Mouse (Mus musculus) T-helper 1 cell (primary cell): Measurements from ENCODE around the gene Plxna2.

Experiments
- in situ Hi-C: fragments of 300-600 bp; cut with MboI, MseI; formaldehyde crosslinking; loops from one replicate; pipeline ENCODE4 v1.15.1; 2025; ENCODE audit warnings: high pct_unique_total_duplicates

Plxna2 gene

DNA sequence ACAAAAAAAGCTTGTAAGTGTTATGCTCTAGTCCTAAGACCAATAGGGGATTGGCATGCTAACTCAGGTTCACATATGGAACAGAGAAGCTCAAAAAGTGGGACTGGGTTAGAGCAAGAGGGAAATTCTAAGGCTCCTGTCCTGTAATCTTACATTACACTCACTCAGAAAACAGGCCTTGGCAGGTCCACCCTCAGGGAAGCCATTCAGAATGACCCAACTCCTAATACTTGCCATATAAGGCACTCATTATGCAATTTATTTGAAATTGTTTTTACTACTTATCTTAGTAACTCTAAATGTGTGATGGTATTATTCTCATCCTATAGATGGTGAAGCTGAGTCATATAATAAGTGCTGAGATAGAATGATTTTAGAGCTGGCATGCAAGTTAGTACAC, 146.9 kb downstream of the Plxna2 start:
- in situ Hi-C loops: no loop called here

DNA sequence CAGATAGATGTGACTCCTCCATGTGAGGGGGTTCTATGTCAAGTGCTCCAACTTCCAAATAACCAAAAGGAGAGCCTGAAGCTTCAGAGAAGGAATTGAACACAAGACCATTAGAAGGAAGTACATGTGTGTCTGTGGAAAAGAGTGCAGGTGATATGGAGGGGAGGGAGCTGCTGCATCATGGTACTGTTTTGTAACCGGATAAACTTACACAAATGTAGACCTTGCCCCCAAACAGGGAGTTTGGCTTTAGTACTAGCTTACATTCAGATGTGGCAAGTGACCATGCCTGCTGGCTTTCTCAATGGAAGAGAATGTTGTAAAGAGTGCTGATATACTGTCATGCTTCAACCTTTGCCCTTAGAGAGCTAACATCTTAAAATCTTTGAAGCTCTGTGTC, 150.8 kb downstream of the Plxna2 start:
- in situ Hi-C loops: no loop called here

DNA sequence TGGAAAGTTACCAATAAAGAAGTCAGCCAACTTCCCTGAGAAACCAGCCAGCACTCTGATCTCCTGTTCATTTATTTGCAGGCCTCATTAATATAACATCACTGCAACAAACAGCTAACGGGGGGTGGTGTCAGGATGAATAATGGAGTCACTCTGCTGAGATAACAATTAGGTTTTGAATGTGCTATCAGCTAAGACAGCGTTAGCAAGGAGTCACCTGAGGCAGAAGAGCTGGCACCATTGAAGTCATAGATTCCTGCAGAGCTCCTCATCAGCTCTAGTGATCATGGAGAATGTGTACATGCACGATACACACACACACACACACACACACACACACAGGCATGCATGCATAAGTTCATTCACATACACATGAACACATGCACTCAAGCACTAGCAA, 154.0 kb downstream of the Plxna2 start:
- in situ Hi-C loops: no loop called here

DNA sequence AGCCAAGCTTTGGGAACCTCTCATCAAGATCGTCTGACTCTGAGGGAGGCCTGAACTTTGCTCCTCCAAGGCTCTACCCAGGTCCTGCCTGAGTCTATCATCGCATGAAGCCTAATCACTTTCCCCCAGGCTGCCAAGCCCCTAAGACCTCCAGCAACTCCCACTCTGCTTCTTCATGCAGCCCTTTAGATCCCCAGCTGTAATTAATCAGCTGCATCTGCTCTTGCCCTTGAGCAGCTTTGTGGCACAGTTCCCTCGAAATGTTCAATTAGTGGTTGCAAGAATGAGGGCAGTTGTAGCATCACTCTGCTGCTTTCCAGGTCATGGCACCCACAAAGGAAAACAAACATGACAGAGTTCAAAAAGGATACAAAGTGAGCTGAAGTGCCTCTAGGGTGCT, 155.9 kb downstream of the Plxna2 start:
- in situ Hi-C loops: no loop called here

DNA sequence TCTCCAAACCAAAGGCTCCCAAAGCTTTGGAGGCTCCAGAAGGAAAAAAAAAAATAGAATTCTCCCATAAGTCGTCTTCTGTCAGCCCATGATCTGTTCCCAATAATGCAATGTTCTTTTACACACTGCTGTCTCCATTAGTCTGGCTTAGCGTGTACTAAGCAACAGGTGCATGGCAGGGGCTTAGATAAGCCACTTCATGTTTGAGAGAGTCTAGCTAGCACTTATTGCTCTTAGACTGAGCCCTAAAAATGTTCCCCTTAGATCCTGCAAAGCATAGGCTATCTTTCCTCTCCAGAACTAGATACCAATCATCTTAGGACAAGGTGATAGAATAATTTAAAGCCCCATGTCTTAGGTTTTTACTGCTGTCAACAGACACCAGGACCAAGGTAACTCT, 156.3 kb downstream of the Plxna2 start:
- in situ Hi-C loops: no loop called here

DNA sequence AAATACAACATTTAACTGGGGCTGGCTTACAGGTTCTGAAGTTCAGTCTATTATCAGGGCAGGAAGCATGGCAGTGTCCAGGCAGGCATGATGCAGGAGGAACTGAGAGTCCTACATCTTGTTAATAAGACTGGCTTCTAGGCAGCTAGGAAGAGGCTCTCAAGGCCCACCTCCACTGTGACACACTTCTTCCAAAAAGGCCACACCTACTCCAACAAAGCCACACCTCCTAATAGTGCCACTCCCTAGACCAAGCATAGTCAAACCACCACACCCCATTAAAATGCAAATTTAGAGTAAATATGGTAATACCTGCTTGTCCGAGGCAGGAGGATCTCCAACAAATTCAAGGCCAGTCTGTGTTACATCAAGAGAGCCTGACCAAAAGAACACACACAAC, 156.7 kb downstream of the Plxna2 start:
- in situ Hi-C loops: no loop called here

DNA sequence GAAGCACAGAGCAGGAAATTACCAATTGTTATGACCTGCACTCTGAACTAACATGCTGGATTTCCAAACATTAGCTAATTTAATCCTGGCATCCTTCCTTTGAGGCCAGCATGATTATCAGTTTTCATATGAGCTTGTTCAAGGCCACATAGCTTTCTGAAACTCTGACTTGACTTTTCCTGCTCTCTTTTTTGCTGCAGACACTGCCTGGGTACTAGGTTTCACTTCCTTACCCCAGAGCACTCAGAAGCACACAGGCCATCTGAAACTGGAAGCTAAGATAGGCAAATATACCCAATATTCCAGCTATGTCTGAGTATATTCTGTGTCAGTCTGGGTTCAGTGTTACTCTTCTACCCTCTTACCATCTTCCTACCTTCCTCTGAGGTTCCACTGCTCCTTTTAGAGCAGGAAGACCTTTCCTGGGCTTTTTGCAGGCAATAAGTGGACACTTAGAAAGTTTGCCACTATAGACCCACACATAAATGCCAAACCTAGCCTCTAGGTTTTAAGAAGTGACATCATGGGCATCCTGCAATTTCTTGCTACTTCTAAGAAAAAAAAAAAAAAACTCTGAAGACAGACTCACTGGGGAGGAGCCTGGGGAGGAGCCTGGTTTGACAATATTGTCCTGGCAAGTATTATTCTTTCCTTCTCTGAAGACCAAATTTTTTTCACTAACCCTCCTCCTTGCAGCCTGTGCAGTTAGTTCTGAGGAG, 157.8 kb downstream of the Plxna2 start:
- in situ Hi-C loops: no loop called here

DNA sequence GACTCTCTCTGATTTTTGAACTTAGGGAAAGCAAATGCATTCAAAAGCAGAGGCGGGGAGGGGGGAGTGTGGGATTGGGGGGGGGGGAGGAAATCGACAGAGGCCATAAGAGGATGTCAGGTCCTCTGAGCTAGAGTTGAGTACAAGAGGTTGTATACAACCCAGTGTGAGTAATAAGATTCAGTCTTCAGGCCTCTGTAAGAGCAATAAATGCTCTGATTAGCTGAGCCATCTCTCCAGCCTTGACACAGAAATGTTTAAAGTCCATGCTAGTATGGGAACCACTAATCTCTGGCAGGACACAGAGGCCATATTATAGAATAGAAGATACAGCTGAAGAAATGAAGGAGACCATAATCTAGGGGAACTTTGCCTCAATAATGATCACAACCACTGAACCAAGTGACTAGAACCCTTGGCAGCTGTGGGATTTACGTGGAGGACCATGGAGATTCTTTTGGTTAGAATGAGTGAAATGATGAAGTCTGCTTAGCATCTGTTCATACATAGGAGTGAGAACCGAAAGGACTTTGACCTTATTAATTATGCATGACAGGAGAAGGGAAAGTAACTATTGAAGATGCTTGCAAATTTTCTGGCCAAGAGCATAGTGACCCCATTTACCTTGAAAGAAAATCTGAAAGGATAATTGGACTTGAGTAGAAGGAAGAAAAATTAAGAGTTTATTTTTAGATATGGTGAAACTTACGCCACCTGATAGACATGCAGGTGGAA, 158.7 kb downstream of the Plxna2 start:
- in situ Hi-C loops: no loop called here

DNA sequence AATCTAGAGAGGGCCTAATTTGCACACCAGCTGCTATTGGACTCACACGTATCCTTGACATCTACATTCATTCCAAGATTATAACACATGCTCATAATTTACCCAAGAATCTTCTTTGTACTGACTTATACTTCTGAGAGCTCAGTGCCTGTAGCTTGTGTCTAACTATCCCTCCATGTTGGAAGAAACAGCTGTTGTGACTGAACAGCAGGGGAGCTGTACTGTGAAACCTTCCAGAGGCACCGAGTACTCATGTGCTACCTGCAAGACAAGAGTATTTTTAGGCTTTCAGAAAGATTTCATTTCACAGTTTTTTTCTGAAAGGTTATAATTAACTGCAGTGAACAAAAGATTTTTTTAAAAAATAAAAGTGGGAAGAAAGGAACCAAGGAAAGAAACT, 159.6 kb downstream of the Plxna2 start:
- in situ Hi-C loops: no loop called here

DNA sequence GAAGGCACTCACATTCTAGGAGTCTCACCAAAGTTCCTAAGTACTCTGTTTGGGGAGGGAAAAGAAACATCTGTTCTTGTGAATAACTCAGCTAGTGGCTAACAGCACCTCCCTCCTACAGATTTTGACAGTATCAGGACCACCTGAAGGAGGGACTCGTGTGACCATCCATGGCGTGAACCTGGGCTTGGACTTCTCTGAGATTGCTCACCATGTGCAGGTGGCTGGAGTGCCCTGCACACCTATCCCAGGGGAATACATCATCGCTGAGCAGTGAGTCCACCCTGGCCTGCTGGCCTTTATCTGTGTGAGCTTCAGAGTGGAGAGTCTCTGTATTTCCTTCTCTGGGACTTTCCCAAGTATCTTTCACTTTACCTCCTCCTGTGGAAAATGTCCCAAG, 162.4 kb downstream of the Plxna2 start:
- in situ Hi-C loops: no loop called here

DNA sequence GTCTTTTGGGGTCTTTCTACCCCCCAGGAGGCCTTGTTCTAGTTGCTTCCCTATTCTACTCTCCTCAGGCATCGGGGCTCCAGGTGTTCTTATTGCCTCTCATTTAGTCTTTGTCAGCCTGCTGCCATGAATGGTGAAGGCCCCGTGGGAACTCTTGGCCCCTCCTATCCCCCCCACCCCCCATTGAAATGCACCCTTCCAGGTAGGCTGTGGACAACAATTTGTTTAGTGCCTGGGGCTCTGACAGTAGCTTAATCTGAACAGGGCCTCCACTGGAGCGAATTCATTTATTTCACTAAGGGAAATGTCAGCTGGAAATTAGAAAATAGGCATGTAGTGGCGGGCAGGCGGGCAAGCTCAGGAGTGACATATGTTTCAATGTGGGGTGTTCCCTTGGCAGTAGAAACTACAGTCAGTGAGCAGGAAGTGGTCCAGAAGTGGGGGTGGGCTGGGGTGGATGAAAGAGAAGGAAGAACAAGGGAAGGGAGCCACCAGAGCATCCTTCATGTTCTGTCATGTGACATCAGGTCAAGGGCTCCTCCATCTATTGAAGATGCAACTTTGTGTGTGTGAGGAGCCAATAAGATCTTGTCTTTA, 162.9 kb downstream of the Plxna2 start:
- in situ Hi-C loops: no loop called here

DNA sequence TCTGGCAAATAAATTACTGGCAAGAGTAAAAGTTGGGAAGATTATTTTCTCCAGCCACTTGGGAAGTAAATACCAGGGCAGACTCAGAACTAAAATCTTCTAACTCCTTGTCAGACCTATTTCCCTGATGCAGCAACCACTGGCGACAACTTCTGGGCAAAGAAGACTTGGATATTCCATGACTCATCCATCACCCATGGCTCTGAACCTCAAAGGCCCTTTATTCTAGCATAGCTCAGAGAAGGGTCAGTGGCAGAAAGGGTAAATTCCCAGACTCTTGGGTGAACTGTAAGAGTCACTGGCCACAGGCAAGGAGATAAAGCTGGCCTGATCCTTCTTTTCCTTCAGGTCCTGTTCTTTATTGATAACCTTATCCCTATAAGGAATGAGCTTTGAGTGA, 163.5 kb downstream of the Plxna2 start:
- in situ Hi-C loops: no loop called here

DNA sequence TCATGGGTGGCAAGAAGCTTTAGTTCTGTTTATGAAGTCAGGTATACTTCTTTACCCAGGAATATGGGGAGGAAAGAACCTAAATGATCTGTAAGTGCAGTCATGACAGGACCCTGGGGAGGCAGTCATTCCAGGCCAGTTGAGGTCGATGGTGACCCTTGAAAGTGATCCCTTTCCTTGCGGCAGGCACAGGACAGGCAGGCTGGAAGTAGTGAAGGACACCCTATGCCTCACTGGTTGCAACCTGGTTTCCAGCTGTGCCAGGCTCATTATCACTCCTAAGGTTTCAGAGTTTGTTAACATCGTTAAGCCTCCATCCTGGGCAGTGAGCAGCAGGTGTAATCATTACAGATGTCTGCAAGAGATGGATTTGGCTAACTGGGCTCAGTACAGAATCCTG, 164.3 kb downstream of the Plxna2 start:
- in situ Hi-C loops: no loop called here

DNA sequence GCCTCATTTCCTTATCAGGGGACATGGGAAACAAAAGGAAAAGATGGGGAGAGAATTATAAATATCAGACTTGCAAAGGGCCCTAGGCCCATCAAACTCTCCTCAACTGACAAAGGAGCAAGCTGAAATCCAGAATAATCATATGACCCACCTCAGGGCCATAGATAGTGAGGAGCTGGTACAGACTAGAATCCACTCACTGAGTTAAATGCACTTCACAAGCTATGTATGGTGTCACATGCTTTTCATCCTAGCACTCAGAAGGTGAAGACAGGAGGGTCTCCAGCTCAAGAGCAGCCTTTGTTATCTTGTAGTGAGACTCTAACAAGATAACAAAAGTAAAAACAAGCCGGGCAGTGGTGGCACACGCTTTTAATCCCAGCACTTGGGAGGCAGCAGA, 169.6 kb downstream of the Plxna2 start:
- in situ Hi-C loops: no loop called here

DNA sequence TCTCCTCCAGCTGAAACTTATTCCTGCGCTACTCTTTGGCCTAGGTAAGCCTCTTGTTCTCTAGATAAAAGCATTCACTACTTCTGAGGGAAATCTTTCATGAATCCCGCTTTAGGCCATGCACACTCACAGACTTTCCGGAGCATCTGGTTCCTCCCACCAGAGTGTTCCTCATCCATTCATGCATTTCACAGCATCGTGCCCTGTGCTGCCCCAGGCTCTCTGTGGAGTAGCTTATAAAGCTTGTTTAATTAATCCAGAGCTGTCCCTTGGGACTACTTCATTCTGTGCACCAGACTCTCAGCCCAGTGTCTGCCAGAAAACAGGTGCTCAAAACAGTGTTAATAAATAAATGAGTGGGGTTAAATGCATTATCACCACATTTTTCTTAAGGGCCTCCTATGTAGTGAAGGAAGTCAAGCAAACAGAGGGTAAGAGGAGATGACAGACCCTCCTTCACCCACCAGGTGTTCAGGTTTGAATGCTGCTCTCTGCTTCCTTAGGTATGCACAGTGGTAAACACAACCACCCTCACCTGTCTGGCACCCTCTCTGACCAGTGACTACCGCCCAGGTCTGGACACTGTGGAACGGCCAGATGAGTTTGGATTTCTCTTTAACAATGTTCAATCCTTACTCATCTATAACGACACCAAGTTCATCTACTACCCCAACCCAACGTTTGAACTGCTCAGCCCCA, 175.4 kb downstream of the Plxna2 start:
- in situ Hi-C loops: no loop called here

DNA sequence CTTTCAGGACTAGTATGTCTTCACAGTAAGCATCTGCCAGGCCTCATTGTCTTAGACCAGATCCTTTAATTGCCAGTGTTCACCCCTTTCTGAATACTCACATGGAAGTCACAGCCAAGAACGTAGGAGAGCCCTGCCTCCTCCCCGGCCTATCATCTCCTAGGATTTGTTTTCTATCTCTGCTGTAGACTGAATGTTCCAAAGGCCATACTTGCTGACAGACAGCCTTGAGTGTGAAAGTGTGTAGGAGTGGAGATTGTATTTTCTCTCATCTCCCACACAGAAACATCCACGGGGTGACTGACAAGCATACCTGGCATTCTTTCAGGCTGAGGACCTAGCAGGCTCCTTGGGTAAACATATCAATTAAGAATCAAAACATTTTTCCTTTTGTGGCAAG, 177.3 kb downstream of the Plxna2 start:
- in situ Hi-C loops: no loop called here

DNA sequence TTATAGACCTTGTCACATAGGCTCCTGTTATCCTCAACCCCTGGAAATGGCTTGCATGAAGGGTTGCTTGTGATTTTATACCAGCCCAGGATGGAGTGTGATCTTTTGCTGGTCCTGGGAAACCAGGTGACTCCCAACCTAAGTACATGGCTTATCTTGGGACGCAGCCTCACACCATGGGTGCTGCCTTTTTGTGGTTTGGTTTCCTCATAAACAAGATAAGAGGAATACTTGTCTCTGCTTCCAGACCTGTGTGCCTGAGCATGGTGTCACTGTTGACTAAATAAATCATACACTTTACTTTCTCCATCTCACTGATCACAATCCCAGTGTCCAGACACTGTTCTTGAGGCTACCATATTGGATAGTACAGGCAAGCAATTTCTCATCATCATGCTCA, 179.8 kb downstream of the Plxna2 start:
- in situ Hi-C loops: no loop called here

DNA sequence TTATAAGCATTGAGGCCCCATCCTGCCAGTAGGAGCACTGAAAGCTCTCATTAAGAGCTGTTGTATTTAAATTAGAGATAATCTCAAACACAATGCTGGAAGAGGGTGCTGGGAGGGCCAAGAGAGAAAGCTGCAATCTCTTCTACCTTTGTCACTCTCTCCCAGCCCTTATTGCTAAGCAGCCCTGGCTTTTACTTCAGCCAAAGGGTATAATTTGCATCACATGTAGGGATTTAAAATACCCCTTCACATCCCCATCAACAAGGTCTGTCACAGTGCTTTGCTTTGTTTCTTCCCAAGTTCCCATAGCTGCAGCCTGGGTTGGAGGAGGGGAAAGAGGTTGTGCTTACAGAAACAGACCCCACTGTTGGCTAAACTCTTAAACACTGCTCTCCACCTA, 180.5 kb downstream of the Plxna2 start:
- in situ Hi-C loops: no loop called here

DNA sequence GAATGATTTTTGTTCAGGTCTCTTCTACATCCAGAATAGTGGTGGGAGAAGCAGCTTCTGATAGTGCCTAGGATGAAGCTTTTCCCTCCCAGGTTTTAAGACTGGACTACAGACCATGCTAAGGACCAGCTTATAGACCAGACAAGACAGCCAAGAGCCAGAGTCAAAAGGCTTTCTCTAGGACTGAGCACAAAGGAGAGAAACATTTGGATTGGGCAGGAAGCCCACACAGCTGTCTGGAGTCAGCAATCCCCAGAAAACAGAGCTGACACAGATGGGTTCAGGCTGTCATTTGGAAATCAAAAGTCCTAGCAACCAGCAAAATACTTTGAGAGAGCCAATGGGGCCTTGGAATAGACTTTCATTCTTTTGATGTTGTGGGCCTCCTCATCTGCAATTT, 190.2 kb downstream of the Plxna2 start:
- in situ Hi-C loops: loop anchor here (10.0 kb wide), 1 partner anchor 183 kb away; no protein-coding TSS in a partner anchor

DNA sequence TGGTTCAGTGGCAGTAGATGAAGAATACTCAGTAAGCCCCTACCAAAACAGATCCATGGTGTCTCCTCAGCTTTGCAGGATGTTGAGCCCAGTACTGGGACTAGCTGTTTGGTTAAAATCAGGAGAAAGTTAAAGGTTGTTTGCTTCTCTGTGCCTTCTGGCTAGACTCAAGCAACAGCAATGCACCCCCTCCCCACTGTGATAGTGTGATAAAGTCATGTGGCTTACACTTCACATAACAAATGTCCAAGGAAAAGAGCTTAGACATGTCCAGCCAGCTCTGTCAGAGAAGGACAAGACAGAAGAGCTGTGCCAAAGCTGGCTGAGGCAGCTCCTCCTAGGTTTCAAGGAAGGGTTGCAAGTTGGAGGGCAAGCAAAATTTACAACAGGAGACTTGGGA, 190.7 kb downstream of the Plxna2 start:
- in situ Hi-C loops: loop anchor here (10.0 kb wide), 1 partner anchor 184 kb away; no protein-coding TSS in a partner anchor

DNA sequence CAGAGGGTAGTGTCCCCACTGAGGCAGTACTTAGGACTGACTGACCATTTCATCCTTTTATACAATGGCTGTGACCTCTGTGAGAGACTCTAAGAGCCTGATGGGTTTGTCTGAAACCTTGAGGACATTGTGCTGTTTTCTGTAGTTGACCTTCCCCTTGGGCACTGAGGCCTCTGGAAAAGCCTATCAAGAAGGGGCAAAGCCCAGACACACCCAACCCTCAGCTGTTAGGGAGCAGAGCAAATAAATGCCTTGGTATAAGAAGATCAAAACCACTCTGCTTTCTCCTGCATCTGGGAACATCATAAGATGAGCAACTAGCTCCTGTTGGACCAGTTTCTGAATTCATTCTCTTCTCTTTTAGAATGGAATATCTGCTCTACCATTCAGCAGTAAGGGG, 191.6 kb downstream of the Plxna2 start:
- in situ Hi-C loops: loop anchor here (10.0 kb wide), 1 partner anchor 185 kb away; no protein-coding TSS in a partner anchor

DNA sequence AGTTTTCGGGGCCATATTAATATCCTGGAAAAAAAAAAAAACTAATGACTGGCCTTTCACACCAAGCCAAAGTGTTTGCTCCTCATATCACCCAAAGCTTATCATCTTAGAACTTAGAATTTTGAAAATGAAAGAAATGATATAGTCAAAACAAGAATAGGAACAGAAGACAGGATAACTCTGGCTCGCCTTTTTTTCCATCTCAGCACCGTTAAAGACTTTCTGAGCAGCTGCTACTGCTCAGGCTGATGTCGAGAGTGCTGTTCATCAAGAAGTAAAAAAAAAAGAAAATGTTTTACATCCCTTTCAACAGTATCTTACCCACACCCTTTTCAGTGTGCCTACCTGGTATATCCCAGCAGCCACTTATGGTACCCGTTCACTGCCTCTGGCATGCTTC, 196.2 kb downstream of the Plxna2 start:
- in situ Hi-C loops: no loop called here
